Mouse (Mus musculus) layer of hippocampus, adult 9-11 months (tissue): ENCODE data around the gene Ugt1a6b.

Experiments
- DNase-seq: peaks from one replicate; pipeline ENCODE4 v3.0.0; 2022

Ugt1a6b gene

DNA sequence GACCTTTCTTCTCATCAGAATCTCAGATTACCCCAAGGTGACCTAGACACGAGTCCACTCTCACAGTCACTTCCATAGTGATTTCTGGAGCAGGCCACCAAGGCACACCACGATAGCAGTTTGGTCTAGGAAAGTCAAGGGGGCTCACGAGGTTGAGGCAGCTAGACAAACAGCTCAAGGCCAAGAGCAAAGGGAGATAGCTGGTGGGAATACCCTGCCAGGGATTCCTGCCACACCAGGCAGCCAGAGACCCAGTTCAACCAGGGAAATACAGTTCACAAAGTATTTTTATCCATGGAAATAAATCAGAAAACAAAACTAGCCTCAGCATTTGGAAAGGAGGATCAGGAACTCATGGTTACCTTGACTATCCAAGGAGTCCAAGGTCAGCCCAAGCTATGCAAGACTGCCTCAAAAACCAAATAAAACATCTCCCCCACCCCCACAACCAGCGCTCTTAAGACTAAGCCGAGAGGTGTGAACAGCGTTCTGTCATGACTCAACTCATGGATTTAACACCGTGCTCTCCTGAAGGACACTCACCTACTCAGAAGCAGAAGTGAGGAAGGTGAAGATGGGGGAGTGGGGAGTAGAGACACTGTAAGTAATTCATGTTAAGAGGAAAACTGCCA, 161.3 kb downstream of the Ugt1a6b start:
- no peak for DNase-seq

DNA sequence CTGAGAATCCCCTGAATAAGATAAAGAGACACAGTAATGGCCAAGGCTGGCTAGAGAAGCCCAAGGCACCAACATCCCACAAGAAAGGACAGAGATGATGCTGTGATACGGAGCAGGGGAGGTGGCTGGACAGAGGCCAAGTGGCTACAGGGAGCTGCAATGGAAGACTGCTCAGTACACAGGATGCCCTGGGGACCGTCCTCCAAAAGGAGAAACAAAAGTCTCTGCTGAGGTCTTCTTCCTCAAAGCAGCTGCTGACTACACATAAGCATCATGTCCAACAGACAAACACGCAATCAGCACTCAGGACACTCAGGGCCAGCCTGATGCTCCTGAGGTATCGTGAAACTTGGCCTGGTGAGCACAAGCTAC, 161.8 kb downstream of the Ugt1a6b start:
- DNase-seq: no peak

DNA sequence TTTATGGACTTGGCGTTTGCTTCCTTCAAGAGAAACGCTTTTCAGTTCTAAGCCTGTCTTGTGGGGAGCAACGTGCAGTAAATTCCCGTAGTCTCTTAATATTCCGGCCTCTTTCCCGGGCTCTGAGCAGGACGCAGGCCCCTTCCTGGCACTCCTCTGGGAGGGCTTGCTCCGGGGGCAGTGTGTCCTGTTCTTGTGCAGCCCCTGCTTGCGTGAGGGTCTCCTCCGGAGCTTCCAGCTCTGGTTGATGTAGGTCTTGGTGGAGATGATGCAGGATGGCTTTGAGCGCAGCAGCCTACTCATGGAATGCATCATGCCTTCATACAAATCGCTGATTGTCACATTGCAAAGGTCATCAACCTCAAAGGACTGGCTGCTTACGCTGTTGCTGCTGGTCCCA, 163.1 kb downstream of the Ugt1a6b start:
- no peak for DNase-seq

DNA sequence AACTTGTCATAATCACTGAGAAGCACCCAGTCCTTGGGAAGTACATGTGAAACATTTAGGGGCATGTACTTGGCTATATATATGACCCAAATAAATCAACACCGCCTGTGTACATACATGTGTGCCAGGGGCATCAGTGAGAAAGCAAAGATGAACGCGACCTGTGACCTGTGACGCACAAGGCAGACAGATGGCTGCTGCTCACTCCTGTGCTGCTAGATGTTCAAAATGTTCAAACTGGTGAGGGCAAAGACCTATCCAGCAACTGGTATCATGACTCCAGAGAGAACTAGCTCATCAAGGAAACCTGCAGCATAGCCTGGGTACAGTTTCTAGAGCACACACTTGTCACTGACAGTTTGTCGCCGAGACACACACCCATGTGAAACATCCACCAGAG, 164.4 kb downstream of the Ugt1a6b start:
- DNase-seq: no peak

DNA sequence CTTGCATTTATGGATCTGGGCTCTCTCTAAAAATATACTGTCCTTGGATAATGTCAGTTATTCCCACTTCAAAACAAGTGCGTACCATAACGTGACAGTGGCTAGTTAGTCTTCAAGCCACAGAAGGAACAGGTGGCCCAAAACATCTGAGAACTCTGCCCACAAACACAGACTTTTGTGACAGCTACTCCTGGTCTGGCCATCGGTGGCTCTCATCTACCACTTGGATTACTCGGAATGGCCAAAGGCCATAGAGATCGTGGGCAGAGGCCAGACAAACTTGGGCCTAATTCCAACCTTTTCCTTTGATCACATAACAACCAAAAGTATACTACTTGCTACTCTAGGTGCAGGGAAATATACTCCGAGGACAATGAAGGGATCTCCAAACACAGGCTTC, 165.0 kb downstream of the Ugt1a6b start:
- no peak for DNase-seq
